Mouse (Mus musculus) E14TG2a.4 (cell line): ENCODE measurements around the gene Antxr2.

ENCODE experiments used
- CTCF ChIP-seq: conservative IDR thresholded peaks from 2 replicates; pipeline ENCODE4 v1.5.1; 2014; ENCODE audit warnings: low read length
- NANOG ChIP-seq: IDR thresholded peaks from 2 replicates; pipeline ENCODE4 v1.6.1; 2014; ENCODE audit warnings: borderline replicate concordance, low read length, mixed read lengths
- POU5F1 ChIP-seq: IDR thresholded peaks from 2 replicates; pipeline ENCODE4 v1.6.1; 2014; ENCODE audit warnings: low read length, borderline replicate concordance

- TF ChIP-seq CTCF (no peak), POU5F1 (no peak), NANOG (no peak)
These were observed 129.7 kb downstream of the Antxr2 start for GRCm38 (mm10) chr5:97901096-97901495.
